Mouse (Mus musculus) urinary bladder, postnatal 36 days (tissue): ENCODE measurements around the gene Pnpla5.

Experiments used
- DNase-seq, 2 experiments: peaks; one replicate each; pipeline ENCODE4 v3.0.0; 2022; ENCODE audit warnings: low spot score in 2 of 2, mixed read lengths in 1 of 2

Pnpla5 gene

DNA sequence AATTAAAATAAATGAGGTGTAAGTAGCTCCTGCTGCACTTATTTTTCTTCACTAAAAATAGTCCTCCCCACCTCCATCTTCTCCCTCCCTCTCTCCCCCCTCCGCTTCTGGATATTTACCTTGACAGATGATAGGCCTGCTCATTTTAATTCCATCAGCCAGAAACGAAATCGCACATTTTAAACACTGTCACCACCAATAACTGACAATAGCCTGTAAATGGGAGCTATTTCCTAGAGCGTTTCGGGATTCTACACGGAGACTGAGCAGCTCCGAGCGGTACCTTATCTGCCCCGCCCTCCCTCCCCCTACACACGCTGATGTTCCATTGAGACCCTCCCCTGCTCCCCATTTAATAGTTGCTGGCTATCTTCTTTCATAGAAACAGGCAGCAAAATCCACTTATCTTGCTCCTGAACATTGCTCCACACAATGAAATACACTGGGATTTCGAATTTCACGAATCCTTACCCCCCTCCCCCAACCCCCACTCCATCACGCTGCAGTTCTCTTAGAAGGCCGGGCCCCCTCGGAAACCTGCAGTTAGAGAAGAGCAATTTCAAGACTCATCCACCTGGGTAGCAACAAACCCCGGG lies 53.4 kb downstream of the Pnpla5 start:
- no peak for DNase-seq

DNA sequence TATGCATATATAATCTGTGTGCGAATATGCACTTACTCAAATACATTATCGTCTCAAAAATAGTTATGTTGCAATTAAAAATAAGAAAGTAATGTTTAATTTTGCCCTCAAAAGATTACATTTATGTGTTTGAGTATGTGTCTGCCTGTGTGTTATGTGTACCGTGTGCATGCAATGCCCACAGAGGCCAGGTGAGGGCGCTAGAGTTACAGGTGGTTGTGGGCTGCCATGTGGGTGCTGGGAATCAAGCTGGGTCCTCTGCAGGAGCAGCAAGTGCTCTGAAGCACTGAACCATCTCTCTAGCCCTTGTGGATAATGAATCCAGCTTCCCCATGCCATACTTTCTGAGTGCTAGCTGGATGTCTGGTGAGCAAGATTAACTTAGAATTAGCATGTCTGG lies 57.3 kb downstream of the Pnpla5 start:
- no peak for DNase-seq

DNA sequence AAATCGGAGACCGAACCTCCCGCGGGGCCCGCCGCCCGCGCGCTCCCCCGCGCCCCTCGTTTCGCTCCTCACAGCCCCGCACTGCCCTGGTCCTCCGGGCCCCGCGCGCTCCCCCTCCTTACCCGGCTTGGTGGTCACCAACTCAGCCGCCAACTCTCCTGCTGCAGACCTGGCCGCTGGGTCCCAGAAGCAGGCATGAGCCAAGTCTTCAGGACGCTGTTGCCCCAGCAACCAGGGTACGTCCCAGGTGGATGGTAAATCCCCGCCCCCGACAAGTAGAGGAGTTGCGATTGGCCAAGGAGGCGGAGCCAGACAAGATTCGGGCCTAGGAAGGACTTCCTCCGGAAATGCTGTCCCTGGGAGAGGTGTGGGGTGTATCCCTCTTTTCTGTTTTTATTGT lies 57.8 kb downstream of the Pnpla5 start, which contains the start of gene Efcab6:
Efcab6 (minus strand) TSS at position 240 of the 400 bp plus-strand sequence.
- DNase-seq = no peak
